Mouse (Mus musculus): ENCODE measurements around the gene Dtx2.

Gene Dtx2

DNA sequence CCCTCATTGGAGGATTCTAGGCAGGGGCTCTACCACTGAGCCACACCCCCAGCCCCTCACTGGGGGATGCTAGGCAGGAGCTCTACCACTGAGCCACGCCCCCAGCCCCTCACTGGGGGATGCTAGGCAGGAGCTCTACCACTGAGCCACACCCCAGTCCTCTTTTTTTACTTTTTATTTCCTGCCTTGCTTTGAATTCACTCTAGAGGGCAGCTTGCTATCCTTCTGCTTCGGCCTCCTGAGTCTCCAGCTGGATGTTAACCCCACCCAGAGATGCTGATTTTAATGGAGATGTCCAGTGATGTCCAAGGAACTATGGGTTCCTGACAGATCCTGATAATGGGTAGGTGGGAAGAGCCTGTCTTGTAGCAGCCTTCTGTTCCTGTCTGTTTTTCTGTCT is 74.8 kb downstream of the Dtx2 start:
- DNase-seq: no peak

- DNase-seq: no peak
These were observed 78.5 kb downstream of the Dtx2 start for GRCm38 (mm10) chr5:136073051-136073450.

GRCm38 (mm10) chr5:136073526-136073925 is 78.9 kb downstream of the Dtx2 start:
- DNase-seq: no peak

GRCm38 (mm10) chr5:136075076-136075475 is 80.5 kb downstream of the Dtx2 start:
- DNase-seq: no peak

- no peak for DNase-seq
These were observed 81.7 kb downstream of the Dtx2 start for GRCm38 (mm10) chr5:136076284-136076683.

DNA sequence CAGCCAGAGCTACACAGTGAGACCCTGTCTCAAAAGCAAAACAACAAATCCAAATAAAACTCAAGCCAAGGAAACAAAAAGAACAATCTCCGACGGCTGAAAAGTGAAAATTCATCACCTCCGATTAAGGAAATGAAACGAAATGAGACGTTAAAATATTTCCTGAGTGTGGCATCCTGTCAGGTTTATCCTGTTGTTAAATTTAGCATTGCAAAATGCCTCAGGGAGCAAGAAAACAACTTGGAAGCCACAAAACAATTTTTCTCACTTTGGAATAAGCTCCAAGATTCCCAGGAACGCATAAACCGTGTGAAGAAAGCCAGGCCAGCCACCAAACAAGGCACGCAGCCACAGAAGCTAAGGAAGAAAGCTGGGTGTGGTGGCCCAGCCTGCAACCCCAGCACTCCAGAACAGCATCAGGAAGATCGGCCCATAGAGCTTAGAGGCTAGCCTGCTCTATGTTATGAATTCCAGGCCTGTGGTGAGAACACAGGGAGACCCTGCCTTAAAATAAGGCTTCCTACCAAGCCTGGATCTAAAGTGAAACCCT is 82.5 kb downstream of the Dtx2 start:
- no peak for DNase-seq

DNA sequence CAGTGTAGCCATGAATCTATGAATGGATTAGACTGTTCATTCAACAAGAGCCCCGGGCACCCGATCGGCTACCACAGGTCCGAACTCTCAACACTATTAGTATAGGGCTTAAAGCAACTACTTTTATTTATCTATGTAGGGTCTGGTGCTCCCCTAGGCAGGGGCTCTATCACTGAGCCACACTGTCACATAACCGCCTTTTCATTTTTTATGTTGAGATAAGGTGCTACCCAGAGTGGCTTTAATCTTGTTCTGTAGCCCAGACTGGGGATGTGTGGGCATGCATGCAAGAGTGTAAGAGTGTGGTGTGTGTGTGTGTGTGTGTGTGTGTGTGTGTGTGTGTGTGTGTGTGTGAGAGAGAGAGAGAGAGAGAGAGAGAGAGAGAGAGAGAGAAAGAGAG is 83.5 kb downstream of the Dtx2 start:
- no peak for DNase-seq

DNA sequence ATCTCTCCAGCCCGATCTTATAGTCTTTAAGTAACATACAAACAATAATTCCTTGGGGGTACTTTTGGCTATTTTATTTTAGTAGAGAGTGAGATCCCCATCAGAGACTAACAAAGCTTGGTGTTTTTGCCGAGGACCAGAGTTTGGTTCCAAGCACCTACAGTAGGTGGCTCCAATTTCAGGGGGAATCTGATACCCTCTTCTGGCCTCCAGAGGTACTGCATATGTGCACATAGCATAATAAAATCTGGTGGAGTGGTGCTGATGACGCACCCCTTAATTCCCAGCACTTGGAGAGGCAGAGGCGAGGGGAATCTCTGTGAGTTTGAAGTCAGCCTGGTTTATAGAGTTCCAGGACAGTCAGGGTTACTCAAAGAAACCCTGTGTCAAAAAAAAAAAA is 87.7 kb downstream of the Dtx2 start:
- no peak for DNase-seq

Measured in cerebellum, adult 8-10 months (tissue).